Mouse (Mus musculus): ENCODE measurements around the gene Casz1. TPM values are rescaled to one million over a fixed set of nuclear protein-coding genes. Genes with fewer than 3 reads are reported as not detected.

The Casz1 gene
- total RNA-seq, 1 experiment from 2014 or later, result 7.5 TPM

DNA sequence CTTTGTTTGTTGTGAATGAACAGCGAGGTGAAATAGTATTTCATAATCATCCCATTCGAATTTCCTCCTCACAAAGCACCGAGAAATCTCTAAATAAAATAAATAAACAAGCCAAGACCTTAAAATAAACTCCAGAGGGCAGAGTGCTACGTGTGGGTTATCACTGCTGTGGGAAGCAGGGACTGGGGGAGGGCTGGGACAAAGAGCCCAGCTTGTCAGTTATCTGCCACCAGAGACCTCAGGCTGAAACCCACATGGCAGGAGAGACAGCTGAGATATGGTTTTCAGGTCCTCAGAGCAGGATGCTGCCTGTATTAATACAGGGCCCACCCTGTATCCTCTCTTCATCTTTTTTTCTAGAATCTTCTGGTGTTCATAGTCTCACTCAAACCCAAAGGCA is 9.2 kb upstream of the Casz1 start:
- ATAC-seq (replicated peaks; ENCODE audit: insufficient number of reproducible peaks, low FRiP score, low TSS enrichment, poor library complexity, severe bottlenecking), result no peak

DNA sequence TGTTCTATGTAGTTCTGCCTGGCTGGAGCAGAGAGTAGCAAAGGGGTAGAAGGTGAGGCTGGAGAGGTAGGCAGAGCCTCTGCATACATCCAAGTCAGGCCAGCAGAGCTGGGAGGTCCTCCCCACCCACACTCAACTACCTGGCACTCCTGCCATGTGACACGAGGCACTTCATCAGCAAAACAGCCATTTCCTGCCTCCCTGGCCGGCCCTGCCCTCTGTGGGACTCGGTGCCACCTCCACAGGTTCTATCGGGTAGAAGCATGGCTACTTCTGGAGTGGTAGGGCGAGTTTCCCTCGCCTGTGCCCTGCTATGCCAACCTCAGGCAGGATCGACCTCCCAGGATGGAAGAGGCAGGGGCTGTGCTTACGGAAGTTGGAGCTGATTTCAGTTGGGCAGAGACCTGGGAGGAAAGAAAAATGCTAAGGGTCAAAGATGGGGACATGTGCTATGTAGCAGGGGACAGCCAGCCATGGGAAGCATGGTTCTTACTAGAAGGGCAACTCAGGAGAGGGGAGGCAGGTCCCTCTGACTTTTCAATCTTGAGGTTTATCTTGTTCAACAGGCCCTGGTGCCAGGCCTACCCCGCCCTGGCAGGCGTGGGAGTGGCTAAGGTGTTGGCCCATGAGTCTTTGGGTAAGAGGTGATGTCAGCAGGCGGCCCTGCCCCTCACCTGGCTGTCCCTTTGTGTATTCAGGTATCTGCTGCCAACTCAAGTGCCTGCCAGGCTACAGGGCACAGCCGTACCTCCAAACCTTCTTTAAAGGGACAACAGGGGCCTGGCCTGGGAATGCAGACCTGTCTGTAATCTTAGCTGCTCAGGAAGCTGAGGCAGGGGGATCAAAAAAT is 6.5 kb upstream of the Casz1 start:
- ATAC-seq (replicated peaks; ENCODE audit: insufficient number of reproducible peaks, low FRiP score, low TSS enrichment, poor library complexity, severe bottlenecking), result no peak

DNA sequence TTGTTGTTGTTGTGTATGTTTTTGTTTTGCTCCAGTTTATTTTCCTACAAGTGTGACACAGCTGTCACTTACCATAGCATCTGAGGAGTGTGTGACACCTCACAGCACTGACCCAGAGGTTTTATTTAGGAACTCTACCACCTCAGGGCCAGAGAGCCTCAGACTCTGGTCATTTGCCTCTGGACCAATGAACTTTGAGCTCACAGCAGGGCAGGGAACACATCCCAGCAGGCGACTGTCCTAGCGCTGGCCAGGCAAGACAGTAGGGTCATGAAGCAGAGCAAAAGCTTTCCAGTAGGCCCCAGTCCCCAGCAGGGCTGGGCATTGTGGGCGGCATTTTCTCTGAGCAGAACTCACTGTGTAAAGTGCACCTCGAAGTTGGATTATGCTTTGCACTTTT is 1.2 kb upstream of the Casz1 start:
- no peak for ATAC-seq (replicated peaks; ENCODE audit: insufficient number of reproducible peaks, low FRiP score, low TSS enrichment, poor library complexity, severe bottlenecking)

DNA sequence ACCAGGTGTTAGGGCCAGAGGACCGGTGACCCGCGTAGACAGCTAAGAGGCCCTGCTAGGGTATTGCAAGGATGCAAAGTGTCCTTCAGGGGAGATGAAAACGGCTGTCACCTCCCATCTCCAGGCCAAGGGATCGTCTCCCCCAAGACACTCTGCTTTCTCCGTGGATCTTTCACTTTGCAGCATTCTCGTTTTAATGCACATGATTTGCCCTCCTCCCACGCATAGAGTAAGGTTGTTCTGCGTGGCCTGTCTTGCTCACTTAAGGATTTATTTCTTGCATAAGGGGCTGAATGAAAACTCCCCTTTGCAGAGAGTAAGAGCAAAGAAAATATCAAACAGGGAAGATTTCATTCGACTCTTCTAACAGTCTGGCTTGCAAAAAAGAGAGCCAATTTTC is 593 bp upstream of the Casz1 start:
- ATAC-seq (replicated peaks; ENCODE audit: insufficient number of reproducible peaks, low FRiP score, low TSS enrichment, poor library complexity, severe bottlenecking), result no peak

DNA sequence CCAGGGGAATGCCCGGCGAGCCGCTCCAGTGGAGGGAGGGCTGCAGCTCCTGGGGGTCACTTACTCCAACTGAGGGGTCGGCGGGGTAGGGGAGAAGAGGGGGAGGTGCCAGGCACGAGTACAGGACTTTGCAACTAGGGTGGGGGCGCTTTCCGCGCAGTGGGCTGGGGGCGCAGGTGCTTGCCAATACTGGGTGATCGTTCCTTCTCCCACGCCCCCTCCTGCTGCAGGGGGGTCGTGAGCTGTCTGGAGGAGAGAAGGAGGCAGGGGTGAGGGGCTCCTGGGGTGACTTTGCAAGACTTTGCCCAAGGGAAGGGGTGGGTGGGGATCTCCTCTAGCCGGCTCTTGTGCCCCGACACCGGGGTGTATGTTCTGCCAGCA is 541 bp downstream of the Casz1 start:
- ATAC-seq (replicated peaks; ENCODE audit: insufficient number of reproducible peaks, low FRiP score, low TSS enrichment, poor library complexity, severe bottlenecking), result no peak

DNA sequence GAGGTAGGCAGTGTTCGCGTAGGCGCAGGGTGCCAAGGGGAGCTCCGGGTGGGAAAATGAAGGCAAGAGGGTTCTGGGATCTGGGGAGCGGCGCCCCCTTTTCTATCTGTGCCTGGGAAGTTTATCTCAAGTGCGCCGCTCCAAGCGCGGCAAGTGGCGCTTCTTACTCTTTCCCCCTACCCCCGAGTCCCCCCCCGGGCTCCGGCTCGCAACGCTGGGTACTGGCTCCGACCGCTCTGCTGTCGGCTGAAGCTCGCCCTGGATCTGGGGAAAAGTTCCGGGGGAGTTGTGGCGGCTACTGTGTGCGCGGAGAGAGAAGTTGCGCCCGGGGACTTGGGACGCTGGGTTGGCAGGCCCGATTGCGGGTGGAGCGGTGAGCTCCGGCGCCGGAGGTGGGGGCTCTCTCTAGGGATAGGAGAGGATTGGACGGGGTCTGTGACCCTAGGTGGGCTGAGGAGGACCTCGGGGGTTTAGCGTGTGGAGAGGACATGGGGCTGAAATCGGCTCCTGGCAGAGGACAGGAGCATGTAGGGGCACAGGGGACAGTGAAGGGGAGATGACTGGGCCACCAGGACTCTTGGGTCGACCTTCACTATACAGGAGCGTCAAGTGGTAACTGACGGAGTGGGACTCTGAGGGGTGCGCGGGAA is 1.1 kb downstream of the Casz1 start:
- ATAC-seq (replicated peaks; ENCODE audit: insufficient number of reproducible peaks, low FRiP score, low TSS enrichment, poor library complexity, severe bottlenecking), result no peak

DNA sequence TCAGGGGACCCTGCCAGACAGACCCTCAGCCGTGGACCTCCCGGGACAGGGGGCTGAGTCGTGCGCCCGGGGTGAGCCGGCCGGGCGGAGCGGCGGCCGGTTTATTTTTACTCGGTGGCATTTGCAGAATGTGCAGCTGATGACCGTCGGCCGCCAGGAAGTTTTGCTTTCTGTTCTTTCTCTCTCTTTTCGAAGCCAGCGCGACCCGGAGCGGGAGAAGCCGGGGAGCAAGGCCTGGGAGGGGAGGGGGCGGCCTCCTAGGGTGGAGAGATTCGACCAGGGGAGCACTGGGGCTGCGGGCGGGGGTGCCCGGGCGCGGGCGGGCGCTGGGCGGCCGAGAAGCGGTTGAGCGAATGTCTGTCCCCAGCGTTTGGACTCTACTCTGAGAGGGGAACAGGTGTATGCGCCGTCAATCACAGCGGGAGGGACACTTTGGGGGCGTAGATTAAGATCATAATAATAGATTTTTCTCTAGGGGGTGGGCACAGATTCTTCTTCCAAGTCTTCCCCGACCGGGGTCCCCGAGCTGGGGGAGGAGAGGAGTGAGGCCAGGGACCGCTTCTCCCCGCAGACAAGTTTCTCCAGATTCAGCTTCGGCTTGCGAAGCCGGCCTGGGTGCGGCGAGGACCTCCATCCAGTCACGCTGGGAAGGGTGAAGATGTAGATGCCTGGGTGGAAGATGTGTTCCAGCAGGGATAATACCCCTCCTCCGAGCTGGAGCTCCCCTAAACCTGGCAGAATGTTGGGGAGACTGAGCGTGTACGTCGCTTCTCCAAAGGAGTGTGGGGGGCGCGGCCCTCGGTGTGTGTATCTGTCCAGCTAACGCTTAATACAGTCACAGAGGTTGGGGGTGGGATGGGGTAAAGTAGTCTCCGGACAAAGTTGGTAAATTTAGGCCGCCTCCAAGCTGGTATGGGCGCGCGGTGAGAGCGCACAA is 1.9 kb downstream of the Casz1 start:
- no peak for ATAC-seq (replicated peaks; ENCODE audit: insufficient number of reproducible peaks, low FRiP score, low TSS enrichment, poor library complexity, severe bottlenecking)

DNA sequence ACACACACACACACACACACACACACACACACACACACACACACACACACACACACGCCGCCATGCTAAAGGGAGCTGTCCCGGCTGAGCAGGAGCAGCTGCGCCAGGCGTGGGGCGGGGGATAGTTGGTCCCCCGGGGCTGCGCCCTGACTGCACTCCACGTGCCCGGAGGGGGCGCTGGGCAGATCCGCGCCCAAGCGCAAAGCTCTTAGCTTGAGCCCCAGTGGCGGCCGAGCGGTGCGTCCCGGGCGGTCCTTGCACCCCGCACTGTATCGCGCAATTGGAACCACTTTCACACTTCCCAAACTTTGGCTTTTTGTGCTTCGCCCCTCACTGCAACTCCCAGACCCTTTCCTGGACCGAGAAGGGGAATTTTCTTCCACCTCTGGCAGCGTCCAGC is 2.6 kb downstream of the Casz1 start:
- ATAC-seq (replicated peaks; ENCODE audit: insufficient number of reproducible peaks, low FRiP score, low TSS enrichment, poor library complexity, severe bottlenecking), result no peak

DNA sequence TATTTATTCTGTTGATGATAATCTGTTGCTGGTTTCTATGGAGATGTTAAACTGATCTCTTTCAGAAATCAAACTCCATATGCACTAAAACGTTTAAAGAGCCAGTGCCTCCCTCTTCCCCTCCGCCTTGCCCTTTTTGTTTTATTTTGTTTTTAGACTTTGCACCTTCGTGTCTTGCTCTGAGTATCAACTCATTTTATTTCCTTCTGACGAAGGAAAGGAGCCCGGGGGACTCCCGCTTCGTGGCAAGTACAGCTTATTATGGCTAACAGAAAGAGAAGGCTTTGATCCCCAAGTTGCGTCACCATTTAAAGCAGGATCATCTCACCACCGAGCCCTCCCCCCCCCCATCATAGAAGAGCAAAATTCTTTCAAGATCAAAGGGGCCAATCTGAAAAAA is 3.2 kb downstream of the Casz1 start:
- ATAC-seq (replicated peaks; ENCODE audit: insufficient number of reproducible peaks, low FRiP score, low TSS enrichment, poor library complexity, severe bottlenecking), result no peak

DNA sequence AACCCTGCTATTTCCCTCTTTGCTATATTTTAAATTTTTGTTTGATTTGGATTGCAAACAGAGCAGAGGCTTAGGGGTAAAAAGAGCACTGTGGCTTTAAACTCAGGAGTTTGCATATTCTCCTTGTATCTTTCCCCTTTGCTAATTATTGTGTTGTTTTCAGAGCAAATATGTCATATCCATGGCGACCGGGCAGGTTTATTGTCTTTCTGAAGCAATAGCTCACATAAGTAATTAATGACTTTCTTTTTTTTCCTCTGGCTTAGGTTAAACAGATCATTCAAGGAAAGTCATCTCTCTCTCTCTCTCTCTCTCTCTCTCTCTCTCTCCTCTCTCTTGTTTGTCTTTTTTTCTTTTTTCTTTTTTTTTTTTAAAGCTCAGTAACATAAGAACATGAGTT is 4.6 kb downstream of the Casz1 start:
- ATAC-seq (replicated peaks; ENCODE audit: insufficient number of reproducible peaks, low FRiP score, low TSS enrichment, poor library complexity, severe bottlenecking), result no peak

DNA sequence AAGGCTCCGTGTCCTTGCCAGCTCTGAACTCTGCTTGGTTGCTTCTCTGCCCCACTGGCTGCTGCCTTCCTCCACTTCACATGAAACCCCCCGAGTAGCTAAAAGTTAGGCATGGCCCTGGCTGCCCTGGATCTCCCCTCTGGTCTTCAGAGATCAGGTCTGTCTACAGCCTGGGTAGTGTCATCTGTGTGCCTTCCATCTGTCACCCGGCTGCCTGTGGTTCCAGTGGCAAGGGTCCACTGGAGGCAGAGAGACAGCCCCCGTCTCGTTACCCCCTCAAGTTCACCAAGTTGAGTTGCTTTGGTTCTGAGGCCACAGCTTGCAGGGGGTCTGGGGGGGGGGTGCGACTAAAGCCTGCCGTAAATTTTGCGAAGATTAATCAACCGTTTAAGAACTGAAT is 6.5 kb downstream of the Casz1 start:
- no peak for ATAC-seq (replicated peaks; ENCODE audit: insufficient number of reproducible peaks, low FRiP score, low TSS enrichment, poor library complexity, severe bottlenecking)

DNA sequence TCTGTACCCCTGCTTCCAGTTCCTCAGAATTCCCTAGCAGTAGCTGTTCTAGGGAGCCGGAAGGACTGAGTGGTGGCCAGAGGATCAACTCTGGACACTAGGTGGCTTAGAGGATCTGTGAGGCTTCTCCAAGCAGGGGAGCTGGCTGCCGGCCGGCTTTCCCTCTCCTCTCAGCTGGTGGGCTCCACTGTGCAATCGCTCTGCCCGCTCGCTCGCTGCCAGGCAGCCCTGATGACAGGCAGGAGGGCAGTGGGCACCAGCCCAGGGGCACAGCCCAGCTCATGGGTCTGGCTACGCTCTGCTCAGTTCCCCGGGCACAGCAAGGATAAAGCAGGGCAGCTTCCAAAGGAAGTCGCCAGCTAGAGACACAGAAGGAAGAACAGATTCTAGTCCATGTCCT is 7.7 kb downstream of the Casz1 start:
- no peak for ATAC-seq (replicated peaks; ENCODE audit: insufficient number of reproducible peaks, low FRiP score, low TSS enrichment, poor library complexity, severe bottlenecking)

DNA sequence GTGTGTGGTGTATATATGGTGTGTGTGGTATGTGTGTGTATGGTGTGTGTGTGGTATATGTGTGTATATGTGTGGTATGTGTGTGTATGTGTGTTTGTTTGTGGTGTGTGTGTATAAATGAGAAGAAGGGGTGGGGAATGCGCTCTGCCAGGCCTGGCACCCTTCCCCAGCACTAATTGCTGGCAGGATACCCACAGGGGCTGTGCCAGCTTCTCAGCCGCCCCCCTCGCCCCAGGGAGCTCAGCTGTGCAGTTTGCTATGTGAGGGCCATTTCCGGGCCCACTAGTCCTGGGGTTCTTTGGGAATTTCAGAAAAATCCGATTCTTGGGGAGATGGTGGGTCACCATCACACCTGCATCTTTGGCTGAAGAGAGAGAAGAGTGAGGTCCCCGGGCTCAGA is 9.0 kb downstream of the Casz1 start:
- no peak for ATAC-seq (replicated peaks; ENCODE audit: insufficient number of reproducible peaks, low FRiP score, low TSS enrichment, poor library complexity, severe bottlenecking)

DNA sequence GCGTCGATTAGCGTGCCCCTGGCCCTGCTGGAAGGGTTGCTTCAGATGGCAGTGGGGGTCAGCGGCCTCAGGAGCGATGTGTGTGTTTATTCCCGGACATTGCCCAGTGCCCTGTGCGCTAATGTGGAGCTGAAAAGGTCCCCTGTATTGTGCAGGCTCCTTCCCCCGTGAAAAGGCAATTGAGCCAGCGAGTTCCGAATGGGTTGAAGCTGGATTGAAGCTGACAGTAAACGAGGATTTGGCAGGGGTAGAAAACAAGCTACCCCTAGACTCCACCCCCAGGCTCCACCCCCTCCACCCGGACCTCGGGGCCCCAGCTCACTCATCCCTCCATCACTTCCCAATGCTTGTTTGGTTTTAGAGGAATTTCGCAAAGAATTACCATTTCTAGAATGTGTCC is 12.3 kb downstream of the Casz1 start:
- ATAC-seq (replicated peaks; ENCODE audit: insufficient number of reproducible peaks, low FRiP score, low TSS enrichment, poor library complexity, severe bottlenecking), result no peak

DNA sequence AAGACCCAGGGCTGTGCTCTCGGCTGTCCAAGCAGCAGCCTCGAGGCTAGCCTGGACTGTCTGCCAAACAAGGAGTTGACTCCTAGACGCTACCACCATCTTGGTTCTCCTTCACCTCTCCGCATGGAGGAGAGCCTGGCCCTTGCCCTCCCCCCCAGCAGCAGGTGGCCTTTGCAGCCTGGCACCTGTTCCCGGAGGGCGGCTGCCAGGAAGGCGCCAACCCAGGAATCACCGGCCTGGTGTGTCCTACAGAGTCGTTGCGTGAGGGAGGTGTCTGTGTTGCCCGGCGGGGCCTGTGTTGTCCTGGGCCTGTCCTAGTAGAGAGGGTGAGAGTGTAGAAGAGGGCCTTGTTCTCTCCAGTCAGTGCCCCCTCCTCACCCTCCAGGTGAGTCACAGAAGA is 13.9 kb downstream of the Casz1 start:
- no peak for ATAC-seq (replicated peaks; ENCODE audit: insufficient number of reproducible peaks, low FRiP score, low TSS enrichment, poor library complexity, severe bottlenecking)

DNA sequence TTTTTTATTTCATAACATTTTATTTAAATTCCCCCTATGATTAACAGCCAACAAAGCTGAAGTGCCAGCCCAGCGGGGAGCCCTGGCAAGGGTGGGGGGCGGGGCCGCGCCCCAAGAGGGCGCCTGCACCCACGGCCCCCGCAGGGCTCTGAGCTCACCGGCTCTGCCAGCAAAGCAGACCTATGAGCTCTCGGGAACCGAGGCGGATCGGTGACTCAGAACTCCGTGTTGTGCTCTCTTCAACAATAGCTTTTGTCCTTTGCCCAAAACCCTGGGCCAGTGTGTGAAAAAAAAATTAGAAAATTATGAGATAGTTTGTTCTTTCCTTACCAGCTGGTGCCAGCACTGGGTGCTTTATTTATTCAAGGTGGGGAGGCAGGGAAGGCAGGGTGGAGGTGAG is 15.9 kb downstream of the Casz1 start:
- ATAC-seq (replicated peaks; ENCODE audit: insufficient number of reproducible peaks, low FRiP score, low TSS enrichment, poor library complexity, severe bottlenecking), result no peak

DNA sequence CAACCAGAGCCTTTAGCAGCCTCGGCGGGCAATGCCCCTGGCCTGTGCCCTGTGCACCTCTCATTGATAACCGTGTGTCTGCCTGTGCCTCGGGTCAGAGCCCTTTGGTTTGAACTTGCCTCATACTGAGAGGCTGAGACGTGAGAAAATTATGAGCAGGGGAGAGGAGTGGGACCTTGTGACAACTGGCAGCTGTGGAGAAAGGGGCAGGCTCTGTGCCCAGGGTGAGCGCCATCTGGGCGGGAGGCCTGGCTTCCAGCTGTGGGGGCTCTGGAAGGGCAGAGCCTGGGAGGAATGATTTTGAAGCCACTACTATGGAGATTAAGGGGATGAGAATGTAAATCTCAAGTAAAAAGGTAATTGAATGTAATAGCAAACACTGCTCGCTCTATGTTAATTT is 19.1 kb downstream of the Casz1 start:
- no peak for ATAC-seq (replicated peaks; ENCODE audit: insufficient number of reproducible peaks, low FRiP score, low TSS enrichment, poor library complexity, severe bottlenecking)

DNA sequence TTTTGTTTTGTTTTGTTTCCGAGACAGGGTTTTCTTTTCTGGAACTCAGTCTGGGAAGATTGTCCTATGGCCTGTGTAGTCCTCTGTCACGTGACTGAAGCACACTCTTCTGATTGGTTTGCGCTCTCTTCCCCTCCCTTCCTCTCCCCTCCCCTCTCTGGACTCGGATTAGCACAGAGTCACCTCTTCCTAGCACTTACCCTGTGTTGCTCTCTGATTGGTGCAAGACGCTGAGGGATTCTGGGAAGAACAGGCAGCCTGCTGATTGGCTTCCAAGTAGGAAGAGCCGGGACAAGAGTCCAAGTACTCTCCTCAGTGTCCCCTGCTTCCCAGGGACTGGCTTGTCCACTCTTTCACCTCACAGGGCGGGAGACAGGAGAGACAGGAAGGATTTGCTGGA is 26.1 kb downstream of the Casz1 start:
- no peak for ATAC-seq (replicated peaks; ENCODE audit: insufficient number of reproducible peaks, low FRiP score, low TSS enrichment, poor library complexity, severe bottlenecking)

DNA sequence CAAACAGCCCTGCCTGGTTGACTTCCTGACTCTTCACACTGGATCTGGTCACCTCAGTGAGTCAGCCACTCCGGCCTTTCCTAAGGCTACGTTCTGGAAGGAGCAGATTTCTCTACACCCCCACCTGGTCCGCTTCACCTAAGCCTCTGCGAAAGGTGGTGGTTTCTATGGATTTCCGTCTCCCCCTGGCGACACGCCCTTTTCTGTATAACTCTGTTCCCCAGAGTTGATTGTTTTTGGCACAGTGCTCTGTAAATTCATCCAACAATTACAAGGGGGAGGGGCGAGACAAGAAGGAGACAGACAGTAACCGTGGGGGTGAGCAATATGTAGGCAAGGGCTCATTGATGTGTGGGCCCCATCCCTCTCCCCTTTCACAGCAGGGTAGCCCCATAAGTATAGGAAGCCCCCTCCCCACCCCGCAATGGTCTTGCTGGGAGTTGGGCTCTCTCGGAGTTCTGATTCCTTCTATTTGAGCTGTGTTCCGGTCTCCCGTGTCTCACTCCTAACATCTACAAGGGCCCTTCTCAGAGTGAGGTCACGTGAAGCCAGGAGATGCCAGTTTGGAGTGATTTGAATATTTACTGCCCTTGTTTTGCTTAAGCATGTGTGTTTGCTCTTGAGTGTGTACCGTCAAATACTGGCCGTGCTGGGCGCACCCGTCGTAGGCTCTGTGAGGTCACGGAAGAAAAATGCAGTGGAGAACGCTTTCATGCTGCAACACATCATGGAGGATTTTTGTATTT is 29.2 kb downstream of the Casz1 start:
- no peak for ATAC-seq (replicated peaks; ENCODE audit: insufficient number of reproducible peaks, low FRiP score, low TSS enrichment, poor library complexity, severe bottlenecking)
